Mouse (Mus musculus) kidney, adult 9 months (tissue): ENCODE measurements around the gene Fam214b.

Source experiments
- DNase-seq: peaks from one replicate; pipeline ENCODE4 v3.0.0; 2022

The Fam214b gene

GRCm38 (mm10) chr4:43038567-43039495, 7.2 kb downstream of the Fam214b start:
- DNase-seq, result no peak

- no peak for DNase-seq
These were observed 8.0 kb downstream of the Fam214b start for GRCm38 (mm10) chr4:43037860-43038566.

- DNase-seq, result no peak
These were observed 9.7 kb downstream of the Fam214b start for GRCm38 (mm10) chr4:43036356-43036755.

GRCm38 (mm10) chr4:43035851-43036250, 10.2 kb downstream of the Fam214b start:
- DNase-seq, result no peak

- DNase-seq, result no peak
These were observed 12.5 kb downstream of the Fam214b start for GRCm38 (mm10) chr4:43033481-43033880.

- DNase-seq, result no peak
These were observed 13.5 kb downstream of the Fam214b start for GRCm38 (mm10) chr4:43032501-43032900.

GRCm38 (mm10) chr4:43031237-43031995, 14.6 kb downstream of the Fam214b start, which contains the start of gene Stoml2:
TSS of gene Stoml2 (minus strand) at chr4:43031710.
- peak; percentile 96 for DNase-seq

- peak; percentile 62 for DNase-seq
These were observed 15.2 kb downstream of the Fam214b start for GRCm38 (mm10) chr4:43030780-43031230.

- DNase-seq, result no peak
These were observed 15.7 kb downstream of the Fam214b start for GRCm38 (mm10) chr4:43030352-43030751.

GRCm38 (mm10) chr4:43029749-43030148, 16.3 kb downstream of the Fam214b start:
- DNase-seq, result no peak

- no peak for DNase-seq
These were observed 16.9 kb downstream of the Fam214b start for GRCm38 (mm10) chr4:43029121-43029520.

GRCm38 (mm10) chr4:43025084-43025960, 20.7 kb downstream of the Fam214b start, which contains the start of gene Pigo:
TSS of gene Pigo (minus strand) at chr4:43025819.
- DNase-seq, result peak; percentile 98

- DNase-seq, result no peak
These were observed 21.3 kb downstream of the Fam214b start for GRCm38 (mm10) chr4:43024673-43025072.

GRCm38 (mm10) chr4:43021341-43021740, 24.7 kb downstream of the Fam214b start:
- DNase-seq, result no peak

- no peak for DNase-seq
These were observed 25.1 kb downstream of the Fam214b start for GRCm38 (mm10) chr4:43020876-43021275.

GRCm38 (mm10) chr4:43019641-43020465, 26.2 kb downstream of the Fam214b start:
- DNase-seq, result no peak

GRCm38 (mm10) chr4:43019176-43019575, 26.8 kb downstream of the Fam214b start:
- DNase-seq, result no peak

- no peak for DNase-seq
These were observed 27.9 kb downstream of the Fam214b start for GRCm38 (mm10) chr4:43018156-43018555.

GRCm38 (mm10) chr4:43012091-43012490, 33.9 kb downstream of the Fam214b start:
- no peak for DNase-seq

- DNase-seq, result peak; percentile 82
These were observed 35.6 kb downstream of the Fam214b start, which contains the start of gene Fancg for GRCm38 (mm10) chr4:43010161-43011038. TSS of gene Fancg (minus strand) at chr4:43010506.
